Mouse (Mus musculus) heart, embryonic 14.5 days (tissue): ENCODE measurements around the gene Myo3b. TPM values are rescaled to one million over a fixed set of nuclear protein-coding genes. Genes with fewer than 3 reads are reported as not detected.

ENCODE experiments used
- ATAC-seq: fragments of 200-750 bp; cut with Nextera tagmentation; 2 replicates; pipeline ENCODE4 v1.8.0; 2017; ENCODE audit warnings: low read depth, moderate TSS enrichment; ENCODE audit not compliant: insufficient number of reproducible peaks, insufficient read depth, low FRiP score
- H3K27ac ChIP-seq, 2 experiments: fragments of 200-500 bp in 1 of 2; fragments of 300-500 bp in 1 of 2; sonication (generic) in 1 of 2; replicated peaks in 1 of 2; 2 replicates each; pipeline ENCODE4 v1.5.1; 2012 to 2014; ENCODE audit warnings: low read depth in 2 of 2, low read length in 2 of 2, control low read depth in 1 of 2, mild to moderate bottlenecking in 1 of 2, mixed read lengths in 1 of 2; ENCODE audit not compliant: control insufficient read depth in 1 of 2, insufficient read depth in 1 of 2
- H3K27me3 ChIP-seq: fragments of 300-500 bp; sonication (generic); 2 replicates; pipeline ENCODE4 v1.6.1; 2014; ENCODE audit warnings: mild to moderate bottlenecking, low read length, control low read depth; ENCODE audit not compliant: control insufficient read depth, insufficient read depth
- H3K36me3 ChIP-seq: fragments of 300-500 bp; sonication (generic); 2 replicates; pipeline ENCODE4 v1.6.1; 2014; ENCODE audit warnings: mild to moderate bottlenecking, control low read depth, low read length, mixed read lengths; ENCODE audit not compliant: control insufficient read depth, insufficient read depth
- H3K4me1 ChIP-seq, 2 experiments: fragments of 200-500 bp in 1 of 2; fragments of 300-500 bp in 1 of 2; sonication (generic) in 1 of 2; 2 replicates each; pipeline ENCODE4 v1.6.1; 2012 to 2014; ENCODE audit warnings: low read length in 2 of 2, control low read depth in 1 of 2, mixed read lengths in 1 of 2; ENCODE audit not compliant: control insufficient read depth in 2 of 2, insufficient read depth in 2 of 2
- H3K4me2 ChIP-seq: fragments of 300-500 bp; sonication (generic); 2 replicates; pipeline ENCODE4 v1.6.1; 2014; ENCODE audit warnings: mild to moderate bottlenecking, low read length
- H3K4me3 ChIP-seq, 2 experiments: fragments of 200-500 bp in 1 of 2; fragments of 300-500 bp in 1 of 2; sonication (generic) in 1 of 2; 2 replicates each; pipeline ENCODE4 v1.5.1; 2012 to 2014; ENCODE audit warnings: low read length in 2 of 2, mild to moderate bottlenecking in 2 of 2, control low read depth in 1 of 2, low read depth in 1 of 2, moderate library complexity in 1 of 2; ENCODE audit not compliant: control insufficient read depth in 1 of 2, insufficient read depth in 1 of 2
- H3K9ac ChIP-seq: fragments of 300-500 bp; sonication (generic); 2 replicates; pipeline ENCODE4 v1.6.1; 2014; ENCODE audit warnings: mild to moderate bottlenecking, low read length
- H3K9me3 ChIP-seq: fragments of 300-500 bp; sonication (generic); 2 replicates; pipeline ENCODE4 v1.6.1; 2016; ENCODE audit warnings: low read length, control low read depth; ENCODE audit not compliant: control insufficient read depth
- WGBS: fragments of 180-500 bp; shearing (Covaris S2); extraction: QIAGEN DNeasy Blood & Tissue Kit; methylation state at CpG from one replicate; pipeline ENCODE4 v1.1.7; 2014; 5-methylcytosine and 5-hydroxymethylcytosine counted together
- polyA plus RNA-seq: library from polyadenylated mRNA; unstranded; fragments of >200 nt; fragmentation: Nextera tagmentation; extraction: Ambion mirVana; gene quantifications from 2 replicates; pipeline ENCODE4 v1.2.1, GENCODE M21; 2014

The Myo3b gene
- polyA plus RNA-seq, 1 experiment from 2014 or later, result 0.43 TPM

DNA sequence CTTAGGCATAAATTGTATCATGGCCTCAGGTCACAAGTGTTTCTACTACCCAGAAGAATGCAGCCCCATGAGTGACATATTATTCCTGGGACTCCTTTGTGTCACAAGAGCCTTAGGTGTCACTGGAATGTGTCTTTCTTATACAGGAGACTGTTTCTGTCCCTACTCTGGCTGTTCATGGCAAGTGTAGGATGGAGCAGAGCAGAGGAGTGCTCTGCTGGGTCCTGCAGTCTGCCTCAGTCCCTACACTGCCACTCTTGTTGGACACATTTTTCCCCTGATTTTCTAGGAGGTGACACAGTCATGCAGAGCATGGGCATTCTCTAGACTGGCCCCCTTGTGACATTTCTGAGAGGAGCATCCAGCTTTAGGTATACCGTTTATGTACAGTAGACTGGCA is 350.2 kb downstream of the Myo3b start:
- peak overlapping the region; percentile 34 for H3K4me2 ChIP-seq
- H3K4me3 ChIP-seq, result no peak overlapping the region
- peaks cover 7 to 10% of the 10 kb centered on the region in 2 experiments for H3K4me1 ChIP-seq
- H3K36me3 ChIP-seq, result no peaks in the 10 kb centered on the region
- peak overlapping the region; percentile 3; the same call in 1 of the 2 replicates for H3K9ac ChIP-seq
- H3K9me3 ChIP-seq, result no peaks in the 10 kb centered on the region
- WGBS, result 74% methylated on average over 1 of the region's 1 CpGs
- H3K27me3 ChIP-seq, result no peaks in the 10 kb centered on the region
- H3K27ac ChIP-seq, result peak overlapping the region in 1 of 2 experiments; percentile 15; a peak in 1 of 4 replicates
- ATAC-seq, result no peak

DNA sequence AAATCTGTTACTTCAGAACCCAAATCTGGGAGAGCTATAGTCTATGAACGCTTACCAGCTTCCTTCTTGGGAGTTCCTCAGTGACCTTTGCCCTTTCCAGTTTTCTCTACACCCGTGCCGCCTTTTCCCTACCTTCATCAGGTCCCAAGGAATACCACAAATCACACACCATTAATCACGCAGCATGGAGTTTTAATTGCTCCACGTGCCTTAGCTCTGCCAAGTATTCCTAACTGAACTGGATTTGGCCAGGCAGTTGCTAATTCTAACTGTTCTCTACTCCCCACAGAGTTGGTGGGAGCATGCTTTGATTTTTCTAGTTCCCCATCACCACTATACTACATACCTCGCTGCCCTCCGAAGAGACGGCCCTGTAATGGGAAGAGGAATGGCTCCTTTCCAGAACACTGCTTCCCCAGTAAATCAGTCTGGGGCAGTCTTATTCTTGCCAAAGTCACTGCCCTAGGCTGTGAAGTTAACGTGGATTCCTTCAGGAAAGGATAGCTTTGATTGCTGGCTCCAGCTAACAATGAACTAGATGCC is 358.9 kb downstream of the Myo3b start:
- H3K9me3 ChIP-seq, result no peaks in the 10 kb centered on the region
- H3K27me3 ChIP-seq, result no peaks in the 10 kb centered on the region
- no peak overlapping the region for H3K27ac ChIP-seq
- 81% methylated on average over 9 of the region's 9 CpGs for WGBS
- H3K4me2 ChIP-seq, result no peak overlapping the region
- H3K36me3 ChIP-seq, result no peaks in the 10 kb centered on the region
- no peak for ATAC-seq
- H3K4me3 ChIP-seq, result no peak overlapping the region
- H3K9ac ChIP-seq, result no peak overlapping the region
- no peaks in the 10 kb centered on the region for H3K4me1 ChIP-seq

- Histone ChIP-seq H3K27me3 (no peaks in the 10 kb centered on the region), H3K9me3 (no peaks in the 10 kb centered on the region), H3K36me3 (no peaks in the 10 kb centered on the region), H3K27ac (no peak overlapping the region), H3K4me1 (no peaks in the 10 kb centered on the region), H3K9ac (no peak overlapping the region), H3K4me2 (no peak overlapping the region), H3K4me3 (no peak overlapping the region)
- 81% methylated on average over 15 of the region's 15 CpGs for WGBS
- no peak for ATAC-seq
Observed at GRCm38 (mm10) chr2:70399441-70400115, 360.7 kb downstream of the Myo3b start.

GRCm38 (mm10) chr2:70400321-70400720 is 361.4 kb downstream of the Myo3b start:
- H3K4me3 ChIP-seq, result no peak overlapping the region
- H3K9me3 ChIP-seq, result no peaks in the 10 kb centered on the region
- H3K9ac ChIP-seq, result no peak overlapping the region
- no peak for ATAC-seq
- 84% methylated on average over 6 of the region's 6 CpGs for WGBS
- no peak overlapping the region for H3K4me2 ChIP-seq
- H3K36me3 ChIP-seq, result no peaks in the 10 kb centered on the region
- H3K27me3 ChIP-seq, result no peaks in the 10 kb centered on the region
- no peaks in the 10 kb centered on the region for H3K4me1 ChIP-seq
- no peak overlapping the region for H3K27ac ChIP-seq

GRCm38 (mm10) chr2:70404301-70404700 is 365.4 kb downstream of the Myo3b start:
- Histone ChIP-seq H3K9ac (no peak overlapping the region), H3K4me3 (no peak overlapping the region), H3K4me1 (peaks cover 2 to 13% of the 10 kb centered on the region in 2 experiments), H3K36me3 (no peaks in the 10 kb centered on the region), H3K27me3 (no peaks in the 10 kb centered on the region), H3K27ac (no peak overlapping the region), H3K9me3 (no peaks in the 10 kb centered on the region), H3K4me2 (no peak overlapping the region)
- WGBS, result 48% methylated on average over 2 of the region's 2 CpGs
- ATAC-seq, result no peak

DNA sequence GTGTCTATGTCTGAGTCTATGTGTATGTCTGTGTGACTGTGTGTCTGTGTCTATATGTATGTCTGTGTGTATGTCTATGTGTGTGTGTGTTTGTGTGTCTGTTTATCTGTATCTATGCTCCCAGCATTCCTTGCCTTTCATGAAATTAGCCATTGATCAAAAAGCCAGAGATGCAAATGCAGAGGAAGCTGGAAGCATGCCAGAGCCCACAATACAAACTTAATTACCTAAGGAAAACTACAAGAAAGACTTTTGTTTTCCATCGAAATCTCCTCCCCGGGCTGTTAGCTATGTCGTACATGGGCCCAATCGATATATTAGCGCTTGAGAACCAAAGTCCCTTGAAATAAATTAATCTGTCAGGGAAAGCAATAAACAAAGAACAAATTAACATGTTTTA is 367.9 kb downstream of the Myo3b start:
- no peak overlapping the region for H3K4me3 ChIP-seq
- H3K4me1 ChIP-seq, result peaks cover 2 to 13% of the 10 kb centered on the region in 2 experiments
- no peaks in the 10 kb centered on the region for H3K9me3 ChIP-seq
- H3K4me2 ChIP-seq, result no peak overlapping the region
- no peaks in the 10 kb centered on the region for H3K36me3 ChIP-seq
- H3K9ac ChIP-seq, result no peak overlapping the region
- no peak overlapping the region for H3K27ac ChIP-seq
- no peak for ATAC-seq
- H3K27me3 ChIP-seq, result no peaks in the 10 kb centered on the region
- 89% methylated on average over 5 of the region's 5 CpGs for WGBS

DNA sequence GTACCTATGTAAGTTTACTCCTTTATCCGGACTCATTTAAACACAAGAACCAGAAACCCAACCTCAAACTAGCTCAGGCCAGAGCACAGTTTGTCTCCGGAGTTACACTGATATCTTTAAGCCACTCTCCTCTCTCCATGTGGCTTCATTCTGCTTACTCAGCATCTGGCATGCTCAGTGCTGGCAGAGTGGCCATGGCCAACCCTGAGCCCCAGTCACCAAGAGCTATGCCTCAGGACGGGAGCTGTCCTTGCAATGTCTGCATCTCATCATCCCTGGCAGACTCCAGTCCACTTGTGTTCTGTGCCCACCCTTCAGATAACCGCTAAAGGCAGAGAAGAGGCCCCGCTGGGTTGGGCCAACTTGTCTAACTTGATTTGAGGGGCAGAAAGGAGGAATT is 368.8 kb downstream of the Myo3b start:
- no peak overlapping the region for H3K4me3 ChIP-seq
- H3K36me3 ChIP-seq, result no peaks in the 10 kb centered on the region
- no peaks in the 10 kb centered on the region for H3K27me3 ChIP-seq
- H3K4me2 ChIP-seq, result no peak overlapping the region
- no peak for ATAC-seq
- peaks cover 2 to 13% of the 10 kb centered on the region in 2 experiments for H3K4me1 ChIP-seq
- no peak overlapping the region for H3K27ac ChIP-seq
- H3K9ac ChIP-seq, result no peak overlapping the region
- H3K9me3 ChIP-seq, result no peaks in the 10 kb centered on the region
- 21% methylated on average over 5 of the region's 5 CpGs for WGBS
